Mouse (Mus musculus): ENCODE measurements at regions not wholly inside any gene's neighbourhood (a gene's known extent, or its start where the extent isn't known, plus 50 kb on each side); places are given as distances from the start of the nearest gene placed in this dataset.

GRCm38 (mm10) chr4:55708808-55709207 is 176.5 kb upstream of the Klf4 start:
- no peak overlapping the region for H3K9ac ChIP-seq
- no peaks in the 10 kb centered on the region for H3K27me3 ChIP-seq
- no peaks in the 10 kb centered on the region for H3K9me3 ChIP-seq
- H3K4me1 ChIP-seq, result no peaks in the 10 kb centered on the region; the same call in 1 of the 2 replicates
- H3K27ac ChIP-seq, result no peak overlapping the region
- 80% methylated on average over 2 of the region's 2 CpGs for WGBS
- H3K36me3 ChIP-seq, result no peaks in the 10 kb centered on the region
- H3K4me3 ChIP-seq, result no peak overlapping the region
- ATAC-seq (ENCODE audit: low FRiP score, low read depth), result no peak
- no peak overlapping the region for H3K4me2 ChIP-seq (replicated peaks)

- no peak overlapping the region for H3K4me3 ChIP-seq
- no peaks in the 10 kb centered on the region; the same call in 1 of the 2 replicates for H3K4me1 ChIP-seq
- H3K27me3 ChIP-seq, result no peaks in the 10 kb centered on the region
- H3K9me3 ChIP-seq, result no peaks in the 10 kb centered on the region
- no peaks in the 10 kb centered on the region for H3K36me3 ChIP-seq
- no peak overlapping the region for H3K9ac ChIP-seq
- no peak overlapping the region for H3K27ac ChIP-seq
- H3K4me2 ChIP-seq (replicated peaks), result no peak overlapping the region
- no peak for ATAC-seq (ENCODE audit: low FRiP score, low read depth)
- WGBS, result 77% methylated on average over 10 of the region's 10 CpGs
These were observed 175.7 kb upstream of the Klf4 start for GRCm38 (mm10) chr4:55707916-55708315.

- Histone ChIP-seq H3K36me3 (no peaks in the 10 kb centered on the region), H3K27ac (no peak overlapping the region), H3K4me1 (0 out of 2 replicates have a peak, but pooled peaks cover 1% of the 10 kb centered on the region), H3K27me3 (no peaks in the 10 kb centered on the region), H3K4me2 (replicated peaks) (no peak overlapping the region), H3K4me3 (no peak overlapping the region), H3K9me3 (no peaks in the 10 kb centered on the region), H3K9ac (no peak overlapping the region)
- 89% methylated on average over 4 of the region's 4 CpGs for WGBS
- ATAC-seq (ENCODE audit: low FRiP score, low read depth), result no peak
These were observed 172.7 kb upstream of the Klf4 start for GRCm38 (mm10) chr4:55704921-55705320.

GRCm38 (mm10) chr4:55703346-55703916 is 171.2 kb upstream of the Klf4 start:
- no peaks in the 10 kb centered on the region for H3K36me3 ChIP-seq
- no peak overlapping the region for H3K9ac ChIP-seq
- peaks cover 6% of the 10 kb centered on the region; the same call in 1 of the 2 replicates for H3K4me1 ChIP-seq
- H3K27me3 ChIP-seq, result no peaks in the 10 kb centered on the region
- H3K4me3 ChIP-seq, result no peak overlapping the region
- WGBS, result 63% methylated on average over 2 of the region's 2 CpGs
- H3K27ac ChIP-seq, result no peak overlapping the region
- H3K9me3 ChIP-seq, result no peaks in the 10 kb centered on the region
- no peak for ATAC-seq (ENCODE audit: low FRiP score, low read depth)
- no peak overlapping the region for H3K4me2 ChIP-seq (replicated peaks)

GRCm38 (mm10) chr4:55701334-55701733 is 169.1 kb upstream of the Klf4 start:
- Histone ChIP-seq H3K36me3 (no peaks in the 10 kb centered on the region), H3K27me3 (no peaks in the 10 kb centered on the region), H3K9me3 (no peaks in the 10 kb centered on the region), H3K4me3 (no peak overlapping the region), H3K9ac (no peak overlapping the region), H3K4me2 (replicated peaks) (no peak overlapping the region), H3K4me1 (peaks cover 6% of the 10 kb centered on the region; the same call in 1 of the 2 replicates), H3K27ac (no peak overlapping the region)
- no peak for ATAC-seq (ENCODE audit: low FRiP score, low read depth)
- 69% methylated on average over 2 of the region's 2 CpGs for WGBS

- Histone ChIP-seq H3K4me1 (peaks cover 6% of the 10 kb centered on the region; the same call in 1 of the 2 replicates), H3K4me2 (replicated peaks) (no peak overlapping the region), H3K4me3 (no peak overlapping the region), H3K9me3 (no peaks in the 10 kb centered on the region), H3K36me3 (no peaks in the 10 kb centered on the region), H3K27me3 (no peaks in the 10 kb centered on the region), H3K9ac (no peak overlapping the region), H3K27ac (no peak overlapping the region)
- ATAC-seq (ENCODE audit: low FRiP score, low read depth), result no peak
- WGBS, result 63% methylated on average over 8 of the region's 8 CpGs
These were observed 167.7 kb upstream of the Klf4 start for GRCm38 (mm10) chr4:55699917-55700316.

GRCm38 (mm10) chr4:55699161-55699560 is 166.9 kb upstream of the Klf4 start:
- H3K36me3 ChIP-seq, result no peaks in the 10 kb centered on the region
- no peak overlapping the region for H3K4me3 ChIP-seq
- WGBS, result 69% methylated on average over 5 of the region's 5 CpGs
- no peak for ATAC-seq (ENCODE audit: low FRiP score, low read depth)
- H3K27me3 ChIP-seq, result no peaks in the 10 kb centered on the region
- peaks cover 6% of the 10 kb centered on the region; the same call in 1 of the 2 replicates for H3K4me1 ChIP-seq
- H3K27ac ChIP-seq, result no peak overlapping the region
- no peak overlapping the region for H3K9ac ChIP-seq
- no peak overlapping the region for H3K4me2 ChIP-seq (replicated peaks)
- H3K9me3 ChIP-seq, result no peaks in the 10 kb centered on the region

- Histone ChIP-seq H3K27ac (no peak overlapping the region), H3K4me3 (no peak overlapping the region), H3K36me3 (no peaks in the 10 kb centered on the region), H3K4me1 (peaks cover 6% of the 10 kb centered on the region; the same call in 1 of the 2 replicates), H3K9me3 (no peaks in the 10 kb centered on the region), H3K9ac (no peak overlapping the region), H3K27me3 (no peaks in the 10 kb centered on the region), H3K4me2 (replicated peaks) (no peak overlapping the region)
- 77% methylated on average over 12 of the region's 12 CpGs for WGBS
- ATAC-seq (ENCODE audit: low FRiP score, low read depth), result no peak
These were observed 164.8 kb upstream of the Klf4 start for GRCm38 (mm10) chr4:55697108-55697507.

- ATAC-seq (ENCODE audit: low FRiP score, low read depth), result no peak
- no peak overlapping the region for H3K9ac ChIP-seq
- H3K27ac ChIP-seq, result no peak overlapping the region
- no peaks in the 10 kb centered on the region for H3K36me3 ChIP-seq
- 47% methylated on average over 1 of the region's 1 CpGs for WGBS
- no peak overlapping the region for H3K4me2 ChIP-seq (replicated peaks)
- no peak overlapping the region for H3K4me3 ChIP-seq
- no peaks in the 10 kb centered on the region for H3K27me3 ChIP-seq
- H3K9me3 ChIP-seq, result no peaks in the 10 kb centered on the region
- H3K4me1 ChIP-seq, result peaks cover 6% of the 10 kb centered on the region; the same call in 1 of the 2 replicates
These were observed 164.2 kb upstream of the Klf4 start for GRCm38 (mm10) chr4:55696428-55696827.

GRCm38 (mm10) chr4:55695246-55695645 is 163.0 kb upstream of the Klf4 start:
- no peak overlapping the region for H3K9ac ChIP-seq
- no peaks in the 10 kb centered on the region for H3K27me3 ChIP-seq
- no peaks in the 10 kb centered on the region for H3K9me3 ChIP-seq
- H3K27ac ChIP-seq, result no peak overlapping the region
- no peak for ATAC-seq (ENCODE audit: low FRiP score, low read depth)
- H3K36me3 ChIP-seq, result no peaks in the 10 kb centered on the region
- H3K4me3 ChIP-seq, result no peak overlapping the region
- WGBS, result 87% methylated on average over 1 of the region's 1 CpGs
- H3K4me2 ChIP-seq (replicated peaks), result no peak overlapping the region
- H3K4me1 ChIP-seq, result peaks cover 6% of the 10 kb centered on the region; the same call in 1 of the 2 replicates

GRCm38 (mm10) chr4:55689479-55689878 is 157.2 kb upstream of the Klf4 start:
- H3K27me3 ChIP-seq, result no peaks in the 10 kb centered on the region
- no peaks in the 10 kb centered on the region for H3K36me3 ChIP-seq
- no peak for ATAC-seq (ENCODE audit: low FRiP score, low read depth)
- 79% methylated on average over 1 of the region's 1 CpGs for WGBS
- no peaks in the 10 kb centered on the region for H3K9me3 ChIP-seq
- no peak overlapping the region for H3K4me3 ChIP-seq
- H3K4me1 ChIP-seq, result no peaks in the 10 kb centered on the region
- no peak overlapping the region for H3K27ac ChIP-seq
- no peak overlapping the region for H3K4me2 ChIP-seq (replicated peaks)
- H3K9ac ChIP-seq, result no peak overlapping the region

GRCm38 (mm10) chr4:55686771-55687170 is 154.5 kb upstream of the Klf4 start:
- no peaks in the 10 kb centered on the region for H3K9me3 ChIP-seq
- no peak overlapping the region for H3K9ac ChIP-seq
- ATAC-seq (ENCODE audit: low FRiP score, low read depth), result no peak
- WGBS, result 91% methylated on average over 3 of the region's 3 CpGs
- no peak overlapping the region for H3K4me2 ChIP-seq (replicated peaks)
- no peak overlapping the region for H3K27ac ChIP-seq
- no peaks in the 10 kb centered on the region for H3K36me3 ChIP-seq
- H3K27me3 ChIP-seq, result no peaks in the 10 kb centered on the region
- H3K4me1 ChIP-seq, result no peaks in the 10 kb centered on the region
- H3K4me3 ChIP-seq, result no peak overlapping the region

GRCm38 (mm10) chr4:55672288-55672687 is 140.0 kb upstream of the Klf4 start:
- ATAC-seq (ENCODE audit: low FRiP score, low read depth), result no peak
- Histone ChIP-seq H3K9me3 (no peaks in the 10 kb centered on the region), H3K4me2 (replicated peaks) (no peak overlapping the region), H3K27me3 (no peaks in the 10 kb centered on the region), H3K36me3 (no peaks in the 10 kb centered on the region), H3K27ac (no peak overlapping the region), H3K4me3 (no peak overlapping the region), H3K4me1 (no peaks in the 10 kb centered on the region), H3K9ac (no peak overlapping the region)
- WGBS, result 62% methylated on average over 6 of the region's 6 CpGs

Measured in limb, embryonic 13.5 days (tissue).